Mouse (Mus musculus) adrenal gland, postnatal 25 days (tissue): ENCODE results near the gene Uba3. TPM values are rescaled to one million over a fixed set of nuclear protein-coding genes. Genes with fewer than 3 reads are reported as not detected.

ENCODE experiments used
- DNase-seq: peaks from one replicate; pipeline ENCODE4 v3.0.0; 2021; ENCODE audit warnings: mixed read lengths
- total RNA-seq: library from RNA; stranded (reverse); gene quantifications from 2 replicates; pipeline ENCODE4 v1.2.3, GENCODE M21; 2021

Gene Uba3
- total RNA-seq, 1 experiment from 2014 or later = 61.6 TPM

- peak; percentile 86 for DNase-seq
Observed at GRCm38 (mm10) chr6:97210191-97210961, 4.9 kb upstream of the Uba3 start, which contains the start of gene Arl6ip5. Arl6ip5 (plus strand) TSS chr6:97210689.

- DNase-seq = no peak
Observed at GRCm38 (mm10) chr6:97209751-97210150, 4.3 kb upstream of the Uba3 start.

GRCm38 (mm10) chr6:97209201-97209600 lies 3.8 kb upstream of the Uba3 start:
- no peak for DNase-seq

GRCm38 (mm10) chr6:97208406-97208805 lies 3.0 kb upstream of the Uba3 start:
- no peak for DNase-seq

GRCm38 (mm10) chr6:97207085-97207484 lies 1.6 kb upstream of the Uba3 start:
- DNase-seq = no peak

- peak; percentile 33 for DNase-seq
Observed at GRCm38 (mm10) chr6:97204952-97205351, 495 bp downstream of the Uba3 start.

- no peak for DNase-seq
Observed at GRCm38 (mm10) chr6:97204252-97204869, 1.1 kb downstream of the Uba3 start.

- no peak for DNase-seq
Observed at GRCm38 (mm10) chr6:97202477-97202876, 3.0 kb downstream of the Uba3 start.

GRCm38 (mm10) chr6:97200437-97200836 lies 5.0 kb downstream of the Uba3 start:
- DNase-seq = no peak

- DNase-seq = no peak
Observed at GRCm38 (mm10) chr6:97179367-97179828, 26.0 kb downstream of the Uba3 start.

- DNase-seq = peak; percentile 97
Observed at GRCm38 (mm10) chr6:97178491-97179366, 26.7 kb downstream of the Uba3 start, which contains the start of gene Tmf1. Tmf1 (minus strand) TSS chr6:97179122.

- DNase-seq = no peak
Observed at GRCm38 (mm10) chr6:97175716-97176115, 29.7 kb downstream of the Uba3 start.

- no peak for DNase-seq
Observed at GRCm38 (mm10) chr6:97150156-97150555, 55.3 kb downstream of the Uba3 start.

GRCm38 (mm10) chr6:97149721-97150120 lies 55.7 kb downstream of the Uba3 start:
- DNase-seq = no peak

GRCm38 (mm10) chr6:97148383-97149251 lies 56.8 kb downstream of the Uba3 start, which contains the start of gene Eogt:
Eogt (minus strand) TSS chr6:97149182.
- DNase-seq = peak; percentile 87

- peak; percentile 78 for DNase-seq
Observed at GRCm38 (mm10) chr6:97147755-97148382, 57.6 kb downstream of the Uba3 start.

GRCm38 (mm10) chr6:97145156-97145555 lies 60.3 kb downstream of the Uba3 start:
- DNase-seq = peak; percentile 73

GRCm38 (mm10) chr6:97144359-97144758 lies 61.1 kb downstream of the Uba3 start:
- peak; percentile 71 for DNase-seq

GRCm38 (mm10) chr6:97142611-97143010 lies 62.8 kb downstream of the Uba3 start:
- peak; percentile 38 for DNase-seq

GRCm38 (mm10) chr6:97141811-97142210 lies 63.6 kb downstream of the Uba3 start:
- no peak for DNase-seq
